Mouse (Mus musculus) MN1 (cell line): ENCODE results near the gene Blm.

Experiments
- DNase-seq: peaks from one replicate; pipeline ENCODE4 v3.0.0-alpha.2; 2016; ENCODE audit warnings: low spot score

The Blm gene

DNA sequence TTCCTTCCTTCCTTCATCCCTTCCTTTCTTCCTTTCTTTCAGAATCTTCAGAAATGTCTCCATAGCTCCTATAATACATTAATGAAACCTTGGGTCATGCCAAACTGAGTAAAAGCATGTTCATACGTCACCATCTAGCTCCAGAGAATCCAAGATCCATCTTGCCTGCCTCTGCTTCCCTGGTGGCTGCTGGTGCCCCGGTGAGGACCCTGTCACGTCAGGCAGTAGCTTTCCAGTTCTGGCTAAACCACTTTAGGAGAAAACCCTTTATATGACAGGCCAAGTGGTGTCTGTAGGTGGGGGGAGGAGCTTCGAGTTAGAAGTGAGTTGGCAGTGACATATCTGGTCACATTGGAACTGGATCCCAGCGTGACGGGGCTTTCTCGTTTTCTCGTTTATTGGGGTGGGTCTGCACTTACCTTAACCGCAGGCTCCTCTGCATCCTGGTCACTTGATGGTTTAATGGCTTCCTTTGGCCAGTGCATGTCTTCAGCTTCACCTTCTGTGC, 129.7 kb downstream of the Blm start, which contains the start of gene Furin:
TSS of gene Furin (minus strand) at position 249 of the 508 bp plus-strand sequence.
- no peak for DNase-seq
